Mouse (Mus musculus) G1E (cell line): ENCODE results near the gene Tdo2. TPM values are rescaled to one million over a fixed set of nuclear protein-coding genes. Genes with fewer than 3 reads are reported as not detected.

Source experiments
- ATAC-seq: 2 replicates; pipeline ENCODE4 v1.8.0; 2016; ENCODE audit warnings: mild to moderate bottlenecking; ENCODE audit not compliant: insufficient number of reproducible peaks, poor library complexity, low FRiP score, severe bottlenecking; ENCODE audit errors: extremely low read depth
- DNase-seq: peaks from one replicate; pipeline ENCODE4 v3.0.0; 2012; ENCODE audit warnings: low spot score
- H3K27me3 ChIP-seq: 2 replicates; pipeline ENCODE4 v1.6.1; 2012; ENCODE audit warnings: mild to moderate bottlenecking, low read length, inconsistent platforms; ENCODE audit not compliant: insufficient read depth
- H3K36me3 ChIP-seq: replicated peaks from 2 replicates; pipeline ENCODE3; 2012; ENCODE audit warnings: mild to moderate bottlenecking, inconsistent platforms
- H3K4me1 ChIP-seq: 2 replicates; pipeline ENCODE4 v1.6.1; 2012; ENCODE audit warnings: low read depth, low read length, inconsistent platforms, mixed read lengths; ENCODE audit not compliant: insufficient read depth
- H3K4me3 ChIP-seq: 2 replicates; pipeline ENCODE4 v1.5.1; 2012; ENCODE audit warnings: low read depth, mild to moderate bottlenecking, inconsistent platforms, low read length, moderate library complexity, mixed read lengths
- H3K9me3 ChIP-seq: replicated peaks from 2 replicates; pipeline ENCODE4 v1.6.1; 2012; ENCODE audit warnings: inconsistent platforms
- CTCF ChIP-seq: IDR thresholded peaks from 2 replicates; pipeline ENCODE4 v1.5.1; 2012; ENCODE audit warnings: low read depth, low read length, inconsistent platforms, mixed read lengths
- GATA1 ChIP-seq: IDR thresholded peaks from 2 replicates; pipeline ENCODE4 v1.6.1; 2012; ENCODE audit warnings: borderline replicate concordance, low read length, inconsistent platforms, mixed read lengths
- GATA2 ChIP-seq: IDR thresholded peaks from 2 replicates; pipeline ENCODE4 v1.6.1; 2012; ENCODE audit warnings: low read depth, low read length, inconsistent platforms, borderline replicate concordance
- POLR2AphosphoS5 ChIP-seq: IDR thresholded peaks from 2 replicates; pipeline ENCODE4 v1.6.1; 2012; ENCODE audit warnings: low read depth, low read length, inconsistent platforms; ENCODE audit not compliant: insufficient replicate concordance
- TAL1 ChIP-seq: conservative IDR thresholded peaks from 2 replicates; pipeline ENCODE4 v1.6.1; 2012; ENCODE audit warnings: low read depth, low read length, inconsistent platforms, mixed read lengths
- polyA plus RNA-seq: library from polyadenylated mRNA; stranded (reverse); fragments of >175 nt; gene quantifications from 2 replicates; pipeline ENCODE4 v1.2.3, GENCODE M21; 2012
- total RNA-seq, 2 experiments: library from RNA; stranded (forward) in 1 of 2; stranded (reverse) in 1 of 2; fragments of 200-1000 nt in 1 of 2; fragments of >200 nt in 1 of 2; fragmentation: Nextera tagmentation in 1 of 2; gene quantifications; 2 replicates each; pipeline ENCODE4 v1.2.3; 2014 to 2017

The Tdo2 gene
- total and polyA plus RNA-seq, 3 experiments = not detected

GRCm38 (mm10) chr3:81951785-81952184 lies 24.2 kb downstream of the Tdo2 start:
- Histone ChIP-seq H3K9me3 (no peaks in the 10 kb centered on the region), H3K4me3 (no peak overlapping the region), H3K4me1 (no peaks in the 10 kb centered on the region), H3K27me3 (no peaks in the 10 kb centered on the region), H3K36me3 (no peaks in the 10 kb centered on the region)
- no peak for DNase-seq
- TF ChIP-seq TAL1 (no peak), POLR2AphosphoS5 (no peak), GATA1 (no peak), CTCF (no peak), GATA2 (no peak)
- ATAC-seq = no peak

- ATAC-seq = no peak; the same call in 1 of the 2 replicates
- no peaks in the 10 kb centered on the region for H3K27me3 ChIP-seq
- H3K9me3 ChIP-seq = no peaks in the 10 kb centered on the region
- H3K36me3 ChIP-seq = peaks cover 2% of the 10 kb centered on the region
- TF ChIP-seq GATA2 (no peak), POLR2AphosphoS5 (no peak), GATA1 (no peak), TAL1 (no peak), CTCF (no peak)
- no peak for DNase-seq
- H3K4me1 ChIP-seq = no peaks in the 10 kb centered on the region
- no peak overlapping the region for H3K4me3 ChIP-seq
These were observed 27.0 kb downstream of the Tdo2 start for GRCm38 (mm10) chr3:81949048-81949447.

GRCm38 (mm10) chr3:81944851-81945393 lies 31.1 kb downstream of the Tdo2 start:
- Histone ChIP-seq H3K9me3 (no peaks in the 10 kb centered on the region), H3K4me1 (no peaks in the 10 kb centered on the region), H3K36me3 (peaks cover 5% of the 10 kb centered on the region), H3K4me3 (no peak overlapping the region), H3K27me3 (no peaks in the 10 kb centered on the region)
- TF ChIP-seq GATA1 = no peak
- DNase-seq = no peak
- ATAC-seq = no peak

GRCm38 (mm10) chr3:81943097-81943496 lies 32.9 kb downstream of the Tdo2 start:
- Histone ChIP-seq H3K4me1 (no peaks in the 10 kb centered on the region), H3K36me3 (peaks cover 5% of the 10 kb centered on the region), H3K27me3 (no peaks in the 10 kb centered on the region), H3K4me3 (no peak overlapping the region), H3K9me3 (no peaks in the 10 kb centered on the region)
- DNase-seq = no peak
- ATAC-seq = no peak
- no peak for TF ChIP-seq POLR2AphosphoS5
- TF ChIP-seq GATA2 = no peak
- TF ChIP-seq CTCF = no peak
- no peak for TF ChIP-seq GATA1
- TF ChIP-seq TAL1 = no peak

- Histone ChIP-seq H3K9me3 (no peaks in the 10 kb centered on the region), H3K36me3 (peaks cover 5% of the 10 kb centered on the region), H3K4me3 (no peak overlapping the region), H3K27me3 (no peaks in the 10 kb centered on the region), H3K4me1 (no peaks in the 10 kb centered on the region)
- TF ChIP-seq GATA2 (no peak), POLR2AphosphoS5 (no peak), GATA1 (no peak), TAL1 (no peak), CTCF (no peak)
- no peak for ATAC-seq
- no peak for DNase-seq
These were observed 33.7 kb downstream of the Tdo2 start for GRCm38 (mm10) chr3:81942341-81942740.

- TF ChIP-seq CTCF (no peak), TAL1 (no peak)
- no peaks in the 10 kb centered on the region for H3K9me3 ChIP-seq
- peaks cover 3% of the 10 kb centered on the region; the same call in 1 of the 2 replicates for H3K4me1 ChIP-seq
- H3K36me3 ChIP-seq = peaks cover 3% of the 10 kb centered on the region
- ATAC-seq (no peak), DNase-seq (no peak)
- no peak overlapping the region for H3K4me3 ChIP-seq
- no peaks in the 10 kb centered on the region for H3K27me3 ChIP-seq
These were observed 37.1 kb downstream of the Tdo2 start for GRCm38 (mm10) chr3:81938924-81939323.

- Histone ChIP-seq H3K4me3 (no peak overlapping the region), H3K4me1 (peaks cover 13% of the 10 kb centered on the region; the same call in 1 of the 2 replicates), H3K27me3 (no peaks in the 10 kb centered on the region), H3K9me3 (no peaks in the 10 kb centered on the region), H3K36me3 (no peaks in the 10 kb centered on the region)
- DNase-seq = no peak
- TF ChIP-seq POLR2AphosphoS5 (no peak), GATA2 (no peak), GATA1 (no peak), TAL1 (no peak), CTCF (no peak)
- no peak for ATAC-seq
These were observed 42.7 kb downstream of the Tdo2 start for GRCm38 (mm10) chr3:81933348-81933747.
